Mouse (Mus musculus): ENCODE results near the gene Rad51b. TPM values are rescaled to one million over a fixed set of nuclear protein-coding genes. Genes with fewer than 3 reads are reported as not detected.
A peak's percentile ranks its signal among the peaks of the same experiment; 100 is the strongest.

Gene Rad51b
- polyA plus RNA-seq, 1 experiment from 2014 or later = 3.3 TPM

GRCm38 (mm10) chr12:79380190-79380589 lies 83.1 kb downstream of the Rad51b start:
- Histone ChIP-seq H3K27me3 (no peaks in the 10 kb centered on the region), H3K9ac (no peak overlapping the region), H3K4me1 (replicated peaks) (peaks cover 24% of the 10 kb centered on the region), H3K36me3 (no peaks in the 10 kb centered on the region), H3K27ac (no peak overlapping the region), H3K9me3 (replicated peaks) (no peaks in the 10 kb centered on the region), H3K4me2 (no peak overlapping the region), H3K4me3 (no peak overlapping the region)
- ATAC-seq (replicated peaks; ENCODE audit: insufficient number of reproducible peaks, insufficient read depth, low FRiP score, low read depth) = no peak
- 91% methylated on average over 1 of the region's 1 CpGs for WGBS

- WGBS = 62% methylated on average over 3 of the region's 3 CpGs
- H3K27ac ChIP-seq = 0 out of 2 replicates have a peak overlapping the region, but pooled peaks have one; percentile 37
Measured at GRCm38 (mm10) chr12:79381489-79381888, 84.4 kb downstream of the Rad51b start.

GRCm38 (mm10) chr12:79382416-79382815 lies 85.3 kb downstream of the Rad51b start:
- H3K36me3 ChIP-seq = no peaks in the 10 kb centered on the region
- no peaks in the 10 kb centered on the region for H3K9me3 ChIP-seq (replicated peaks)
- no peak for ATAC-seq (replicated peaks; ENCODE audit: insufficient number of reproducible peaks, insufficient read depth, low FRiP score, low read depth)
- H3K27me3 ChIP-seq = no peaks in the 10 kb centered on the region
- H3K27ac ChIP-seq = no peak overlapping the region
- 48% methylated on average over 2 of the region's 2 CpGs for WGBS
- no peak overlapping the region for H3K4me2 ChIP-seq
- H3K4me1 ChIP-seq (replicated peaks) = peaks cover 24% of the 10 kb centered on the region
- no peak overlapping the region for H3K4me3 ChIP-seq
- no peak overlapping the region for H3K9ac ChIP-seq

More at GRCm38 (mm10) chr12:79381489-79381888, 84.4 kb downstream of the Rad51b start:
- H3K36me3 ChIP-seq = no peaks in the 10 kb centered on the region
- no peak overlapping the region for H3K4me2 ChIP-seq
- no peak for ATAC-seq (replicated peaks; ENCODE audit: insufficient number of reproducible peaks, insufficient read depth, low FRiP score, low read depth)
- no peaks in the 10 kb centered on the region for H3K27me3 ChIP-seq
- peaks cover 24% of the 10 kb centered on the region for H3K4me1 ChIP-seq (replicated peaks)
- no peaks in the 10 kb centered on the region for H3K9me3 ChIP-seq (replicated peaks)
- H3K9ac ChIP-seq = no peak overlapping the region
- H3K4me3 ChIP-seq = no peak overlapping the region

GRCm38 (mm10) chr12:79383583-79383982 lies 86.5 kb downstream of the Rad51b start:
- no peak overlapping the region for H3K4me3 ChIP-seq
- no peak for ATAC-seq (replicated peaks; ENCODE audit: insufficient number of reproducible peaks, insufficient read depth, low FRiP score, low read depth)
- 34% methylated on average over 3 of the region's 3 CpGs for WGBS
- H3K9me3 ChIP-seq (replicated peaks) = no peaks in the 10 kb centered on the region
- peaks cover 23% of the 10 kb centered on the region for H3K4me1 ChIP-seq (replicated peaks)
- H3K27ac ChIP-seq = peak overlapping the region; percentile 37
- no peak overlapping the region for H3K9ac ChIP-seq
- no peaks in the 10 kb centered on the region for H3K27me3 ChIP-seq
- no peak overlapping the region for H3K4me2 ChIP-seq
- H3K36me3 ChIP-seq = no peaks in the 10 kb centered on the region

GRCm38 (mm10) chr12:79384787-79385186 lies 87.7 kb downstream of the Rad51b start:
- no peak overlapping the region; the same call in 1 of the 2 replicates for H3K9ac ChIP-seq
- no peaks in the 10 kb centered on the region for H3K27me3 ChIP-seq
- 30% methylated on average over 9 of the region's 9 CpGs for WGBS
- H3K4me2 ChIP-seq = peak overlapping the region; percentile 48
- H3K4me3 ChIP-seq = no peak overlapping the region
- H3K4me1 ChIP-seq (replicated peaks) = peaks cover 32% of the 10 kb centered on the region
- peak overlapping the region; percentile 60 for H3K27ac ChIP-seq
- no peaks in the 10 kb centered on the region for H3K36me3 ChIP-seq
- H3K9me3 ChIP-seq (replicated peaks) = no peaks in the 10 kb centered on the region
- no peak for ATAC-seq (replicated peaks; ENCODE audit: insufficient number of reproducible peaks, insufficient read depth, low FRiP score, low read depth)

- WGBS = 76% methylated on average over 5 of the region's 5 CpGs
- peak overlapping the region; percentile 48; the same call in 1 of the 2 replicates for H3K4me2 ChIP-seq
Measured at GRCm38 (mm10) chr12:79385199-79385598, 88.1 kb downstream of the Rad51b start.

GRCm38 (mm10) chr12:79387886-79388285 lies 90.8 kb downstream of the Rad51b start:
- Histone ChIP-seq H3K9me3 (replicated peaks) (no peaks in the 10 kb centered on the region), H3K9ac (no peak overlapping the region), H3K27ac (peak overlapping the region; percentile 42; the same call in 1 of the 2 replicates), H3K4me3 (no peak overlapping the region), H3K36me3 (no peaks in the 10 kb centered on the region), H3K4me1 (replicated peaks) (peaks cover 34% of the 10 kb centered on the region), H3K27me3 (no peaks in the 10 kb centered on the region), H3K4me2 (no peak overlapping the region)
- no peak for ATAC-seq (replicated peaks; ENCODE audit: insufficient number of reproducible peaks, insufficient read depth, low FRiP score, low read depth)
- 33% methylated on average over 6 of the region's 6 CpGs for WGBS

More at GRCm38 (mm10) chr12:79385199-79385598, 88.1 kb downstream of the Rad51b start:
- Histone ChIP-seq H3K4me3 (no peak overlapping the region), H3K4me1 (replicated peaks) (peaks cover 33% of the 10 kb centered on the region), H3K27me3 (no peaks in the 10 kb centered on the region), H3K27ac (peak overlapping the region; percentile 60), H3K9me3 (replicated peaks) (no peaks in the 10 kb centered on the region), H3K9ac (no peak overlapping the region), H3K36me3 (no peaks in the 10 kb centered on the region)
- ATAC-seq (replicated peaks; ENCODE audit: insufficient number of reproducible peaks, insufficient read depth, low FRiP score, low read depth) = no peak

GRCm38 (mm10) chr12:79389251-79389650 lies 92.2 kb downstream of the Rad51b start:
- no peaks in the 10 kb centered on the region for H3K36me3 ChIP-seq
- H3K4me3 ChIP-seq = no peak overlapping the region
- no peaks in the 10 kb centered on the region for H3K27me3 ChIP-seq
- H3K4me2 ChIP-seq = no peak overlapping the region
- peaks cover 26% of the 10 kb centered on the region for H3K4me1 ChIP-seq (replicated peaks)
- WGBS = 88% methylated on average over 3 of the region's 3 CpGs
- no peaks in the 10 kb centered on the region for H3K9me3 ChIP-seq (replicated peaks)
- H3K27ac ChIP-seq = peak overlapping the region; percentile 87
- H3K9ac ChIP-seq = no peak overlapping the region
- no peak for ATAC-seq (replicated peaks; ENCODE audit: insufficient number of reproducible peaks, insufficient read depth, low FRiP score, low read depth)

GRCm38 (mm10) chr12:79389971-79390370 lies 92.9 kb downstream of the Rad51b start:
- H3K36me3 ChIP-seq = no peaks in the 10 kb centered on the region
- ATAC-seq (replicated peaks; ENCODE audit: insufficient number of reproducible peaks, insufficient read depth, low FRiP score, low read depth) = 0 out of 2 replicates have a peak, but pooled peaks have one; percentile 58
- H3K27ac ChIP-seq = peak overlapping the region; percentile 87
- peaks cover 19% of the 10 kb centered on the region for H3K4me1 ChIP-seq (replicated peaks)
- H3K27me3 ChIP-seq = no peaks in the 10 kb centered on the region
- no peaks in the 10 kb centered on the region for H3K9me3 ChIP-seq (replicated peaks)
- H3K9ac ChIP-seq = no peak overlapping the region
- H3K4me2 ChIP-seq = no peak overlapping the region
- H3K4me3 ChIP-seq = no peak overlapping the region

- H3K27ac ChIP-seq = no peak overlapping the region
- no peak for ATAC-seq (replicated peaks; ENCODE audit: insufficient number of reproducible peaks, insufficient read depth, low FRiP score, low read depth)
- H3K4me2 ChIP-seq = no peak overlapping the region
- no peak overlapping the region for H3K4me3 ChIP-seq
- 70% methylated on average over 2 of the region's 2 CpGs for WGBS
- H3K27me3 ChIP-seq = no peaks in the 10 kb centered on the region
- H3K36me3 ChIP-seq = no peaks in the 10 kb centered on the region
- H3K9me3 ChIP-seq (replicated peaks) = no peaks in the 10 kb centered on the region
- peaks cover 15% of the 10 kb centered on the region for H3K4me1 ChIP-seq (replicated peaks)
- H3K9ac ChIP-seq = no peak overlapping the region
Measured at GRCm38 (mm10) chr12:79393636-79394035, 96.6 kb downstream of the Rad51b start.

- no peaks in the 10 kb centered on the region for H3K27me3 ChIP-seq
- H3K9me3 ChIP-seq (replicated peaks) = no peaks in the 10 kb centered on the region
- no peaks in the 10 kb centered on the region for H3K36me3 ChIP-seq
- no peak overlapping the region for H3K4me3 ChIP-seq
- no peak for ATAC-seq (replicated peaks; ENCODE audit: insufficient number of reproducible peaks, insufficient read depth, low FRiP score, low read depth)
- H3K9ac ChIP-seq = no peak overlapping the region
- H3K27ac ChIP-seq = no peak overlapping the region
- peaks cover 7% of the 10 kb centered on the region for H3K4me1 ChIP-seq (replicated peaks)
- WGBS = 67% methylated on average over 3 of the region's 3 CpGs
- H3K4me2 ChIP-seq = no peak overlapping the region
Measured at GRCm38 (mm10) chr12:79403992-79404391, 106.9 kb downstream of the Rad51b start.

- Histone ChIP-seq H3K4me1 (replicated peaks) (peaks cover 7% of the 10 kb centered on the region), H3K4me2 (no peak overlapping the region), H3K27me3 (no peaks in the 10 kb centered on the region), H3K4me3 (no peak overlapping the region), H3K9ac (no peak overlapping the region), H3K9me3 (replicated peaks) (no peaks in the 10 kb centered on the region), H3K27ac (no peak overlapping the region), H3K36me3 (no peaks in the 10 kb centered on the region)
- ATAC-seq (replicated peaks; ENCODE audit: insufficient number of reproducible peaks, insufficient read depth, low FRiP score, low read depth) = no peak
- WGBS = 55% methylated on average over 1 of the region's 1 CpGs
Measured at GRCm38 (mm10) chr12:79404494-79404893, 107.4 kb downstream of the Rad51b start.

All from heart, embryonic 15.5 days (tissue).